Mouse (Mus musculus): ENCODE data around the gene Vstm2b. TPM values are rescaled to one million over a fixed set of nuclear protein-coding genes. Genes with fewer than 3 reads are reported as not detected.

Vstm2b gene
- total and polyA plus RNA-seq, 2 experiments from 2014 or later, result 30.4 to 102 TPM

DNA sequence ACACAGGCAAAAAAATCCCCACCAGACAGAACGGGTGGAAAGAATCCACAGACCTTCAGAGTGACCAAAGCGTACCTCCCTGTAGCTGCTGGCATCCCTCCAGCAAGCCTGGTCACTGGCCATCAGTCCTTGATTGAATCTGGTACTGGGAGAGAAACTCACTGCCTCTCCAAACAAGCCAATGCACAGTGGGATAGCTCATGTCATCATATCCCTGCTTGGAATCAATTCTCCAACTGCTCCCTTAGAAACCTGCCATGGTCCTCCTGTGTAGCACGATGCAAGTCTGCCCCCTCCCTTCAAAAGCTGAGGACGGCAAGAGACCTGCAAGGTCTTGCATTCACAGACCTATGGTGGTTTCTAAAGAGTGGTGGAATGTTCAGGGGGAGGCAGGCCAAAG, 1.2 kb upstream of the Vstm2b start:
- Histone ChIP-seq H3K4me3 (ENCODE audit: low read depth, low read length) (no peak overlapping the region), H3K36me3 (ENCODE audit: insufficient read depth, low read length) (no peaks in the 10 kb centered on the region), H3K27me3 (ENCODE audit: insufficient read depth, low read length) (no peaks in the 10 kb centered on the region), H3K9me3 (ENCODE audit: low read length) (no peaks in the 10 kb centered on the region), H3K27ac (ENCODE audit: low read depth, low read length) (no peak overlapping the region), H3K9ac (replicated peaks; ENCODE audit: low read length, poor library complexity, severe bottlenecking) (no peak overlapping the region), H3K4me2 (ENCODE audit: low read depth, low read length, poor library complexity, severe bottlenecking) (0 out of 2 replicates have a peak overlapping the region, but pooled peaks have one; percentile 85), H3K4me1 (ENCODE audit: insufficient read depth, low read length) (peaks cover 7% of the 10 kb centered on the region; the same call in 1 of the 2 replicates)
- peak; percentile 60 for TF ChIP-seq CTCF (IDR thresholded peaks at IDR 0.05)
- 62% methylated on average over 4 of the region's 4 CpGs for WGBS
- ATAC-seq (ENCODE audit: low FRiP score) (no peak), DNase-seq (ENCODE audit: low spot score) (peak; percentile 44)

DNA sequence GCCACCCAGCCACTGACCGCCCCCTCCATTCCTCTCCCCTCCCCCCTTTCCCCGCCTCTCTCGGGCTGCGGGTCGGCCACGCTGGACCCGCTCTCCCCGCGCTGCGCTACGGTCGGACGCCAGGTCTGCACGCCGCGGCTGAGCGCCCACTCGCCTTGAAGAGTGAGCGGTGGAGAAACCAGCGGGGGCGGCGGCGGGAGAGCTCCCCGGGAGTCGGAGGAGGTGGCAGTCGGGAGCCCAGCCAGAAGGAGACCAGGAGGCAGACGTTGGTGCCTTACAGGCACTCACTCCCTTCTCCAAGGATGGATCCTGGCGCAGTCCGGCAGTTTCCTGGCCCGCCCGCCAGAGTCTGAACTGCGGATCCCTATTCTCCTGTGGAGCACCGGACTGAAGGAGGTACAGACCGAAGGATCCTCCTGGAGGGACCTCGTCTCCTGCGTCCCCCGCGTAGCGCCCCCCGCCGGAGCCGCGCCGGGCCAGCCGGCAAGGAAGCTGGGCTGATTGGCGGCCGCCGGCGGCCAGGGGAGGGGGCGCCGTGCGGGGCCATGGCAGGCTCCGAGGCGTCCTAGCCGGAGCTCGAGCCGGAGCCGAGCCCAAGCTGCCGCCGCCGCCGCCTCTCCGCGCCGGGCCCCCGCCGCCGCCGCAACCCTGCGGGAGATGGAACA, 715 bp downstream of the Vstm2b start:
- whole genome bisulfite sequencing, result under 1% methylated on average over 45 of the region's 70 CpGs
- Histone ChIP-seq H3K9ac (replicated peaks; ENCODE audit: low read length, poor library complexity, severe bottlenecking) (peak overlapping the region; percentile 81), H3K36me3 (ENCODE audit: insufficient read depth, low read length) (no peaks in the 10 kb centered on the region), H3K4me3 (ENCODE audit: low read depth, low read length) (peak overlapping the region; percentile 74), H3K27me3 (ENCODE audit: insufficient read depth, low read length) (no peaks in the 10 kb centered on the region), H3K27ac (ENCODE audit: low read depth, low read length) (peak overlapping the region; percentile 69), H3K4me1 (ENCODE audit: insufficient read depth, low read length) (peaks cover 14% of the 10 kb centered on the region; the same call in 1 of the 2 replicates), H3K4me2 (ENCODE audit: low read depth, low read length, poor library complexity, severe bottlenecking) (peak overlapping the region; percentile 85), H3K9me3 (ENCODE audit: low read length) (no peaks in the 10 kb centered on the region)
- DNase-seq (ENCODE audit: low spot score) (peak; percentile 30), ATAC-seq (ENCODE audit: low FRiP score) (peak; percentile 61)
- no peak; the same call in 1 of the 2 replicates for TF ChIP-seq CTCF (IDR thresholded peaks at IDR 0.05)

DNA sequence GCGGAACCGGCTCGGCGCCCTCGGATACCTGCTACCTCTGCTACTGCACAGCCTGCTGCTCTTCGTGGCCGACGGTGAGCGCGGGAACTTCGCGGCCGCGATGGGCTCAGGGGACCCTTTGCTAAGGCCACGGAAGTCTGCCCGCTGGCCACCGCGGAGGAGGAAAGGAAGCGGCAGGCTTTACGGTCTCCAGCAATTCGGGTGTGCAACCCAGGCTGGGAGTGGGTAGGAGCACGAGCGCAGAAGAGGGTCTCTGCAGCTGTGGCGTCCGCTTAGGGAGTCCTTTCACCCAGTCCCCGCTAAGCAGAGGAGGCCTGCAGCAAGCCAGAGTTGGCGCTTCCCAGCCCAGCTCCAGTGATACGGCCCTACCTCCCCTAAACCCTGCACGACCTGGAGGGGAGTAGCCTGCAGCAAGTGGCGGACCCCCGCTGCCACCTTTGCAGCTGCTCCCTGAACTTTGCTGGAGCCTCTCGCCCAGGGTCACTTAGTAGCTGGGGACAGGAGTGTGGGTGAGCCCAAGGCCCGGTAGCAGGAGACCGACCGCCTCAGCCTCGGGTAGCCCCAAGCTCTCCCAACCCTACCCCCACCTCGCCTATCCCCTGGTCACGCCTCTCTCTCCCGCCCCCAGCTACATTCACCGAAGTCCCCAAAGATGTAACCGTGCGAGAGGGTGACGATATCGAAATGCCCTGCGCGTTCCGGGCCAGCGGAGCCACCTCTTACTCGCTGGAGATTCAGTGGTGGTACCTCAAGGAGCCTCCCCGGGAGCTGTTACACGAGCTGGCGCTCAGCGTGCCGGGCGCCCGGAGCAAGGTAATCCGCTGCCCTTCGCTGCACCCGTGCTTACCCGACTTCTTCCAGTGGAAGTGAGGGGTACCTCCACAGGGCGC, 1.5 kb downstream of the Vstm2b start:
- H3K9ac ChIP-seq (replicated peaks; ENCODE audit: low read length, poor library complexity, severe bottlenecking), result peak overlapping the region; percentile 81
- H3K4me1 ChIP-seq (ENCODE audit: insufficient read depth, low read length), result peaks cover 14% of the 10 kb centered on the region; the same call in 1 of the 2 replicates
- H3K4me2 ChIP-seq (ENCODE audit: low read depth, low read length, poor library complexity, severe bottlenecking), result peak overlapping the region; percentile 85
- H3K27ac ChIP-seq (ENCODE audit: low read depth, low read length), result peak overlapping the region; percentile 69
- H3K27me3 ChIP-seq (ENCODE audit: insufficient read depth, low read length), result no peaks in the 10 kb centered on the region
- no peaks in the 10 kb centered on the region for H3K9me3 ChIP-seq (ENCODE audit: low read length)
- ATAC-seq (ENCODE audit: low FRiP score), result peak; percentile 18
- peak; percentile 11 for DNase-seq (ENCODE audit: low spot score)
- H3K36me3 ChIP-seq (ENCODE audit: insufficient read depth, low read length), result no peaks in the 10 kb centered on the region
- peak overlapping the region; percentile 74 for H3K4me3 ChIP-seq (ENCODE audit: low read depth, low read length)
- WGBS, result under 1% methylated on average over 60 of the region's 61 CpGs
- no peak for TF ChIP-seq CTCF (IDR thresholded peaks at IDR 0.05)

DNA sequence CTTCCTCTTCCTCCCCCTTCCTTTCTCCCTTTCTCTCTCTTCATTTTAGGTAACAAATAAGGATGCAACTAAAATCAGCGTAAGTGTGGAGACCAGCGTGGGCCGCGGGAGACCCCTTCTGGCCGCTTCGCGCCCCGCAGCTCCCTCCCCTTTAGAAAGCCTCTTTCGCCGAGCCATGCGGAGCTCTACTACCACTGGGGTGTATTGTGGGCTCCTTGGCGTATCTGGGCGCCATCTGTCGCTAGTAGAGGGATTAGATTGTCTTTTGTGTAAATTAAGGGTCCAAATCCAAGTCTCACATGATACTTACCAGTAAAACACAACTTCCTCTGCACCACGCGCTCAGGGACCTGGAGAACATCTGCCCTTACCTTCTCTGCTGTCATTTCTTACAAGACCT, 3.1 kb downstream of the Vstm2b start:
- 2% methylated on average over 16 of the region's 16 CpGs for WGBS
- Histone ChIP-seq H3K4me2 (ENCODE audit: low read depth, low read length, poor library complexity, severe bottlenecking) (peak overlapping the region; percentile 85), H3K27me3 (ENCODE audit: insufficient read depth, low read length) (no peaks in the 10 kb centered on the region), H3K4me3 (ENCODE audit: low read depth, low read length) (peak overlapping the region; percentile 74), H3K4me1 (ENCODE audit: insufficient read depth, low read length) (peaks cover 14% of the 10 kb centered on the region; the same call in 1 of the 2 replicates), H3K27ac (ENCODE audit: low read depth, low read length) (no peak overlapping the region), H3K9me3 (ENCODE audit: low read length) (no peaks in the 10 kb centered on the region), H3K9ac (replicated peaks; ENCODE audit: low read length, poor library complexity, severe bottlenecking) (no peak overlapping the region; the same call in 1 of the 2 replicates), H3K36me3 (ENCODE audit: insufficient read depth, low read length) (no peaks in the 10 kb centered on the region)
- peak; percentile 77 for ATAC-seq (ENCODE audit: low FRiP score)
- peak; percentile 93 for DNase-seq (ENCODE audit: low spot score)
- TF ChIP-seq CTCF (IDR thresholded peaks at IDR 0.05), result peak; percentile 93

DNA sequence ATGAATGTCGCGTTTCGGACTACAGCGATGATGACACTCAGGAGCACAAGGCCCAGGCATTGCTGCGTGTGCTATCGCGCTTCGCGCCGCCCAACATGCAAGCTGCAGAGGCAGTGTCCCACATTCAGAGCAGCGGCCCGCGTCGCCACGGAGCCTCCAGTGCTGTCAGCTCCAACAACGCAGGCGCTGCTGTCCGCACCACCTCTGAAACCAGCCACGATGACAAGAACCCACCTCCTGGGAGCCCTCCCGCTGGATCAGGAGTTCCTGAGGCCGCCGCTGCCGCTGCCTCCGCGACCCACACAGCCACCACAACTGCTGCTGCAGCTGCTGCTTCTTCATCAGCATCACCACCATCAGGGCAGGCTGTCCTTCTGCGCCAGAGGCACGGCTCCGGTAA, 4.4 kb downstream of the Vstm2b start:
- Histone ChIP-seq H3K27ac (ENCODE audit: low read depth, low read length) (no peak overlapping the region), H3K4me1 (ENCODE audit: insufficient read depth, low read length) (peaks cover 9% of the 10 kb centered on the region; the same call in 1 of the 2 replicates), H3K9ac (replicated peaks; ENCODE audit: low read length, poor library complexity, severe bottlenecking) (peak overlapping the region; percentile 42), H3K36me3 (ENCODE audit: insufficient read depth, low read length) (no peaks in the 10 kb centered on the region), H3K9me3 (ENCODE audit: low read length) (no peaks in the 10 kb centered on the region), H3K4me3 (ENCODE audit: low read depth, low read length) (peak overlapping the region; percentile 28), H3K4me2 (ENCODE audit: low read depth, low read length, poor library complexity, severe bottlenecking) (peak overlapping the region; percentile 60), H3K27me3 (ENCODE audit: insufficient read depth, low read length) (no peaks in the 10 kb centered on the region)
- no peak for TF ChIP-seq CTCF (IDR thresholded peaks at IDR 0.05)
- ATAC-seq (ENCODE audit: low FRiP score) (no peak), DNase-seq (ENCODE audit: low spot score) (peak; percentile 39)
- WGBS, result 10% methylated on average over 28 of the region's 28 CpGs

Data from midbrain, postnatal 0 days (tissue).